Mouse (Mus musculus) C2C12 (cell line): ENCODE measurements around the gene Man2b1.

Experiments
- CEBPB ChIP-seq: IDR thresholded peaks from one replicate; pipeline ENCODE4 v1.6.1; 2011; ENCODE audit warnings: low read depth, mild to moderate bottlenecking, control low read depth, moderate library complexity
- CTCF ChIP-seq: IDR thresholded peaks from one replicate; pipeline ENCODE4 v1.5.1; 2011; ENCODE audit not compliant: control insufficient read depth, insufficient read depth, insufficient read length
- MAX ChIP-seq: IDR thresholded peaks from one replicate; pipeline ENCODE4 v1.6.1; 2011; ENCODE audit warnings: mild to moderate bottlenecking, control low read depth

GRCm38 (mm10) chr8:85035728-85036310, 47.3 kb upstream of the Man2b1 start:
- TF ChIP-seq CEBPB (no peak), MAX (no peak), CTCF (no peak)
